Mouse (Mus musculus): ENCODE measurements around the gene Tnk1.
A peak's percentile ranks its signal among the peaks of the same experiment; 100 is the strongest.

The Tnk1 gene

GRCm38 (mm10) chr11:69837604-69837951 is 21.0 kb downstream of the Tnk1 start, which contains the start of gene Nlgn2:
Gene Nlgn2, minus strand, starts transcription at chr11:69837784.
- DNase-seq, result no peak

- peak; percentile 36 for DNase-seq
Observed at GRCm38 (mm10) chr11:69836703-69837576, 21.6 kb downstream of the Tnk1 start.

- DNase-seq, result no peak
Observed at GRCm38 (mm10) chr11:69835966-69836335, 22.6 kb downstream of the Tnk1 start.

GRCm38 (mm10) chr11:69835326-69835965 is 23.1 kb downstream of the Tnk1 start:
- DNase-seq, result no peak

- DNase-seq, result peak; percentile 77
Observed at GRCm38 (mm10) chr11:69834001-69834549, 24.5 kb downstream of the Tnk1 start.

GRCm38 (mm10) chr11:69833554-69833953 is 25.0 kb downstream of the Tnk1 start:
- DNase-seq, result no peak

GRCm38 (mm10) chr11:69828832-69829231 is 29.7 kb downstream of the Tnk1 start:
- no peak for DNase-seq

- no peak for DNase-seq
Observed at GRCm38 (mm10) chr11:69823456-69823855, 35.1 kb downstream of the Tnk1 start.

GRCm38 (mm10) chr11:69822080-69822479 is 36.5 kb downstream of the Tnk1 start, which contains the start of gene Spem1:
Gene Spem1, minus strand, starts transcription at chr11:69822180.
- DNase-seq, result no peak

- no peak for DNase-seq
Observed at GRCm38 (mm10) chr11:69818871-69819270, 39.7 kb downstream of the Tnk1 start.

- no peak for DNase-seq
Observed at GRCm38 (mm10) chr11:69818365-69818764, 40.2 kb downstream of the Tnk1 start, which contains the start of gene Spem2. Gene Spem2, minus strand, starts transcription at chr11:69818465.

- DNase-seq, result no peak
Observed at GRCm38 (mm10) chr11:69816520-69816919, 42.0 kb downstream of the Tnk1 start.

- DNase-seq, result peak; percentile 54
Observed at GRCm38 (mm10) chr11:69815155-69815554, 43.4 kb downstream of the Tnk1 start, which contains the start of gene Gm39566. Gene Gm39566, minus strand, starts transcription at chr11:69815298.

GRCm38 (mm10) chr11:69810280-69810679 is 48.2 kb downstream of the Tnk1 start:
- DNase-seq, result no peak

GRCm38 (mm10) chr11:69807641-69808040 is 50.9 kb downstream of the Tnk1 start:
- DNase-seq, result no peak

- no peak for DNase-seq
Observed at GRCm38 (mm10) chr11:69806378-69806777, 52.2 kb downstream of the Tnk1 start.

GRCm38 (mm10) chr11:69804972-69805909 is 53.3 kb downstream of the Tnk1 start, which contains the start of gene Tmem102:
Gene Tmem102, minus strand, starts transcription at chr11:69805624.
- peak; percentile 25 for DNase-seq

GRCm38 (mm10) chr11:69804652-69804940 is 53.9 kb downstream of the Tnk1 start:
- no peak for DNase-seq

- peak; percentile 86 for DNase-seq
Observed at GRCm38 (mm10) chr11:69803786-69804651, 54.5 kb downstream of the Tnk1 start.

- DNase-seq, result no peak
Observed at GRCm38 (mm10) chr11:69803328-69803727, 55.2 kb downstream of the Tnk1 start.

- peak; percentile 86 for DNase-seq
Observed at GRCm38 (mm10) chr11:69802648-69803105, 55.9 kb downstream of the Tnk1 start.
